Comparison of ENCODE assay signal across 23 mouse cellular contexts in genomic region chr12:78801836-78802235, GRCm38 (mm10). TPM values are rescaled to one million over a fixed set of nuclear protein-coding genes. Genes with fewer than 3 reads are reported as not detected.
DNase-seq lines count a peak whose midpoint lies in the region; ATAC-seq and TF ChIP-seq lines count a peak whose summit lies in the region.
"Had no signal": no experiment of that assay in that cellular context is flagged by ENCODE, and none has a peak within 500 bp of the region (broad histone marks: within the 10 kb centered on the region; RNA-seq: fewer than 3 reads in every experiment).

No protein-coding gene starts in this region.

- no peak for TF ChIP-seq POLR2A in MEL (IDR thresholded peaks at IDR 0.05; ENCODE audit: control insufficient read depth in 1 of 2, insufficient read depth in 1 of 2, low read depth in 1 of 2, low read length in 2 of 2, poor library complexity in 1 of 2)

- H3K36me3 ChIP-seq in MEL (ENCODE audit: control insufficient read depth in 1 of 2, insufficient read depth in 2 of 2, low read length in 2 of 2) = peaks cover 0 to 2% of the 10 kb centered on the region in 2 experiments; a peak in 2 of 4 replicates
- H3K36me3 ChIP-seq: forebrain, embryonic 15.5 days had no signal

- no peak for TF ChIP-seq EP300 in MEL (IDR thresholded peaks at IDR 0.05; ENCODE audit: low read depth in 1 of 2, low read length in 2 of 2)

- peak; percentile 36 for DNase-seq in MEL (ENCODE audit: low read depth, low spot score)
- DNase-seq in thymus, postnatal 10 days (ENCODE audit: low spot score in 2 of 2) = no peak
- no peak for DNase-seq in frontal cortex, postnatal 14 days (ENCODE audit: low spot score in 2 of 2)
- DNase-seq: adrenal gland, adult 2 months; adrenal gland, postnatal 10 days; adrenal gland, postnatal 25 days; B cell, adult 2 months; cerebellum, adult 11 months; cerebellum, adult 2 months; cerebellum, adult 9-10 months; cerebellum, postnatal 10 days; cerebellum, postnatal 25 days; forebrain, postnatal 0 days had no signal

- H3K9ac ChIP-seq in MEL (ENCODE audit: control insufficient read depth, low read depth, low read length, poor library complexity, severe bottlenecking) = no peak overlapping the region
- H3K9ac ChIP-seq: embryonic facial prominence, embryonic 12.5 days; forebrain, embryonic 13.5 days; forebrain, embryonic 15.5 days; forebrain, postnatal 0 days had no signal

- no peaks in the 10 kb centered on the region for H3K79me2 ChIP-seq in MEL (ENCODE audit: control insufficient read depth, insufficient read depth, low read length, poor library complexity)

- no peak overlapping the region for H3K4me3 ChIP-seq in MEL (ENCODE audit: control insufficient read depth in 1 of 2, insufficient read depth in 1 of 2, low read depth in 2 of 2, low read length in 2 of 2)
- H3K4me3 ChIP-seq: embryonic facial prominence, embryonic 10.5 days; embryonic facial prominence, embryonic 12.5 days; forebrain, embryonic 13.5 days; forebrain, embryonic 15.5 days had no signal

- TF ChIP-seq RAD21 in MEL (IDR thresholded peaks at IDR 0.05; ENCODE audit: low read depth, low read length) = no peak

- TF ChIP-seq CTCF in MEL (IDR thresholded peaks at IDR 0.05 in 2 of 3, conservative IDR thresholded peaks at IDR 0.05 in 1 of 3; ENCODE audit: control insufficient read depth in 1 of 3, insufficient read depth in 1 of 3, low read depth in 2 of 3, low read length in 3 of 3, poor library complexity in 1 of 3, severe bottlenecking in 1 of 3) = no peak

- H3K9me3 ChIP-seq in MEL (replicated peaks; ENCODE audit: insufficient read depth, low read length) = no peaks in the 10 kb centered on the region
- H3K9me3 ChIP-seq: embryonic facial prominence, embryonic 10.5 days; embryonic facial prominence, embryonic 12.5 days; forebrain, embryonic 13.5 days; forebrain, embryonic 15.5 days; G1E had no signal

- no peak overlapping the region for H3K27ac ChIP-seq in MEL (ENCODE audit: control insufficient read depth, low read depth, low read length)
- H3K27ac ChIP-seq: embryonic facial prominence, embryonic 10.5 days; embryonic facial prominence, embryonic 12.5 days; forebrain, embryonic 13.5 days; forebrain, embryonic 15.5 days had no signal

- no peaks in the 10 kb centered on the region; a peak in 1 of 4 replicates for H3K4me1 ChIP-seq in MEL (ENCODE audit: control insufficient read depth in 1 of 2, insufficient read depth in 2 of 2, low read length in 2 of 2)
- H3K4me1 ChIP-seq: embryonic facial prominence, embryonic 10.5 days; embryonic facial prominence, embryonic 12.5 days; forebrain, embryonic 13.5 days; forebrain, embryonic 15.5 days had no signal

- no peaks in the 10 kb centered on the region for H3K27me3 ChIP-seq in MEL (ENCODE audit: control insufficient read depth in 1 of 2, insufficient read depth in 2 of 2, low read length in 2 of 2)
- H3K27me3 ChIP-seq: CH12.LX; embryonic facial prominence, embryonic 12.5 days; forebrain, embryonic 13.5 days; forebrain, embryonic 15.5 days had no signal

- ATAC-seq in megakaryocyte, adult 5-6 weeks (ENCODE audit: poor library complexity, severe bottlenecking) = peak; percentile 27; the same call in 1 of the 2 replicates
- ATAC-seq in megakaryocyte progenitor cell, adult 5-6 weeks (replicated peaks; ENCODE audit: poor library complexity) = peak; percentile 57
- no peak for ATAC-seq in frontal cortex, adult (ENCODE audit: low TSS enrichment)
- ATAC-seq: CD4-positive, CD25-positive, alpha-beta regulatory T cell, adult 4 months; forebrain, embryonic 13.5 days; forebrain, embryonic 15.5 days; forebrain, postnatal 0 days had no signal

TF ChIP-seq in MEL, 35 proteins besides CTCF, POLR2A, EP300 and RAD21:
- TF ChIP-seq ZNF384 (IDR thresholded peaks at IDR 0.05; ENCODE audit: low read depth, low read length) (no peak), USF2 (IDR thresholded peaks at IDR 0.05; ENCODE audit: borderline replicate concordance in 1 of 2, insufficient read depth in 1 of 2, low read depth in 1 of 2, low read length in 2 of 2) (no peak)

RNA-seq across cellular contexts. Expression of gene Mpp5, which starts 53.1 kb away (rescaled TPM):
- 15.2 and 17.4 TPM in 2 replicates for total RNA-seq in MEL (2012; rRNA removed)
- polyA plus RNA-seq in MEL (2012; ENCODE audit: insufficient read depth in 1 of 2, insufficient read length in 2 of 2, low read depth in 1 of 2, low replicate concordance in 2 of 2, missing spikeins in 1 of 2) = 100 to 1,000 TPM in 1 of 2 experiments, 10 to 100 TPM in 1; 15.1 to 143 TPM
- 5.1 and 10.1 TPM in 2 replicates for total RNA-seq in megakaryocyte, adult 5-6 weeks (2015)
- 23.9 and 27.7 TPM in 2 replicates for total RNA-seq in megakaryocyte, adult 5-6 weeks (2017)
- total RNA-seq in megakaryocyte progenitor cell, adult 5-6 weeks (2015) = 10.4 and 11.7 TPM in 2 replicates
- 10.8 and 22.5 TPM in 2 replicates for total RNA-seq in megakaryocyte progenitor cell, adult 5-6 weeks (2017)

RNA-seq across cellular contexts. Expression of gene Atp6v1d, which starts 59.6 kb away (rescaled TPM):
- 27.0 and 28.0 TPM in 2 replicates for total RNA-seq in MEL (2012; rRNA removed)
- polyA plus RNA-seq in MEL (2012; ENCODE audit: insufficient read depth in 1 of 2, insufficient read length in 2 of 2, low read depth in 1 of 2, low replicate concordance in 2 of 2, missing spikeins in 1 of 2) = 10 to 100 TPM in 1 of 2 experiments, not detected in 1; 51.7 TPM
- 114 and 122 TPM in 2 replicates for total RNA-seq in megakaryocyte, adult 5-6 weeks (2015)
- total RNA-seq in megakaryocyte, adult 5-6 weeks (2017) = 50.5 and 55.4 TPM in 2 replicates
- 71.3 and 72.6 TPM in 2 replicates for total RNA-seq in megakaryocyte progenitor cell, adult 5-6 weeks (2015)
- total RNA-seq in megakaryocyte progenitor cell, adult 5-6 weeks (2017) = 27.9 and 35.2 TPM in 2 replicates

RNA-seq across cellular contexts. Expression of gene Eif2s1, which starts 59.8 kb away (rescaled TPM):
- total RNA-seq in MEL (2012; rRNA removed) = 197 and 210 TPM in 2 replicates
- 100 to 1,000 TPM; 114 to 550 TPM for polyA plus RNA-seq in MEL (2012; ENCODE audit: insufficient read depth in 1 of 2, insufficient read length in 2 of 2, low read depth in 1 of 2, low replicate concordance in 2 of 2, missing spikeins in 1 of 2)
- total RNA-seq in megakaryocyte, adult 5-6 weeks (2015) = 63.9 and 90.0 TPM in 2 replicates
- 49.9 and 52.5 TPM in 2 replicates for total RNA-seq in megakaryocyte, adult 5-6 weeks (2017)
- 182 and 193 TPM in 2 replicates for total RNA-seq in megakaryocyte progenitor cell, adult 5-6 weeks (2015)
- 111 and 115 TPM in 2 replicates for total RNA-seq in megakaryocyte progenitor cell, adult 5-6 weeks (2017)
